Mouse (Mus musculus): ENCODE results near the gene Pdzd2. TPM values are rescaled to one million over a fixed set of nuclear protein-coding genes. Genes with fewer than 3 reads are reported as not detected.

The Pdzd2 gene
- polyA plus RNA-seq, 1 experiment from 2014 or later: 6.3 TPM

- no peak for DNase-seq (ENCODE audit: low spot score)
These were observed 114.2 kb downstream of the Pdzd2 start for GRCm38 (mm10) chr15:12625524-12625923.

DNA sequence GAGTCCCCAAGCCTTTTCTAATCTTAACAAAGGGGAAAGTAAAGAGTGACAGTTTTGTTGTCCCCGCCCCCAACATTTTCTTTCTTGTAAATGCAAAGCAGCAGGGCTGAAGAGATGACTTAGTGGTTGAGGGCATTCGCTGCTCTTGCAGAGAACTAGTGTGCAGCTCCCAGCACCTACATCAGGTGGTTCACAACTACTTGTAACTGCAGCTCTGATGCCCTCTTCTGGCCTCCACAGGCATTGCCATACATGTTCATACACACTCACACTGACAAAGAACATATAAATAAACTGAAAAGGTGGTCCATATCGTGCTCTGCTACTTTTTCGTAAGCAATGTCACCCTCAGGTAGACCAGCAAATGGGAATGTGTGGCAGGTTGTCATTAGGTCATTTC is 116.2 kb downstream of the Pdzd2 start:
- no peak for DNase-seq (ENCODE audit: low spot score)

- DNase-seq (ENCODE audit: low spot score): no peak
These were observed 117.0 kb downstream of the Pdzd2 start for GRCm38 (mm10) chr15:12622701-12623100.

DNA sequence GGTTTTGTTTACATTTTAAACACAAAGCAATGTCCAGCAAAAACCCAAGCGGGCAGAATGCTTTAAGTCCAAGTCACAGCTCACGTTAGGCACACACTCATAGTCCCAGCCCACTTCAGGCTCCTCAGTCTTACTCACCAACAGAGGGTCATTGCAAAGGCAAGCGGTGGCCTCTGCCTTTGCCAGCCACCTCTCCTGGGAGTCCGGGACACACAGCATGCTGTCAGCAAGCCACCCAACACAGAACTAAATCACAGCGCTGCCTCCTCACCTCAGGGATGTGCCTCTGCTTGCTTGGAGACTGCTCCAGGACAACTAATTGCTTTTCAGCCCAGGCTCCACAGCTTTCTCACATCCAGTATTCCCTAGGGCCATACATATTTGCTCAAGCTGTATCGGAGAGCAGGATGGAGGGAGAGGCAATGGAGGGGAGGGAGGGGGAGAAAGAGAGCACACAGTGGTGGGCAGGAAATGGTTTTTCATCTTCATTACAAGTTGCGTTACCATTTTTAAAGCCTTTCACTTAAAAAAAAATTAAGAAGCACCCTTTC is 117.6 kb downstream of the Pdzd2 start:
- DNase-seq (ENCODE audit: low spot score): no peak

DNA sequence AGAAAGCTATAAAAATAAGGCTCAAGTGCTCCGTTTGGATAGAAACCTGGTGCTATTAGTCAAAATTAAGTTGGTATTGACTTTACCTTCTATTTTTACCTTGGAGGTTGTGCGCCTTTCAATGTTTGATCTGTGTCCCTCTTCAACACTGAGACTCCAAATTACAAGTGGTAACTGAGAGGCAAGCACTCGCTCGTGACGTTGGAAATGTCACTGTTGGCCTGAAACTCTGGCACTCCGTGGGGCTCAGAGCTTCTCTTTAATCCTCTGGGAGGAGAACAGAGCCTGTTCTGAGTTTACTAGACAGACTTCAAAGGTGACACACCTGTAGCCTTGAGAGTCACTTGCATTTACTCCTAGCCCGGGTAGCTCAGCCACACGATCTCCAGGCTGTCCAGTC is 120.5 kb downstream of the Pdzd2 start:
- DNase-seq (ENCODE audit: low spot score): no peak

DNA sequence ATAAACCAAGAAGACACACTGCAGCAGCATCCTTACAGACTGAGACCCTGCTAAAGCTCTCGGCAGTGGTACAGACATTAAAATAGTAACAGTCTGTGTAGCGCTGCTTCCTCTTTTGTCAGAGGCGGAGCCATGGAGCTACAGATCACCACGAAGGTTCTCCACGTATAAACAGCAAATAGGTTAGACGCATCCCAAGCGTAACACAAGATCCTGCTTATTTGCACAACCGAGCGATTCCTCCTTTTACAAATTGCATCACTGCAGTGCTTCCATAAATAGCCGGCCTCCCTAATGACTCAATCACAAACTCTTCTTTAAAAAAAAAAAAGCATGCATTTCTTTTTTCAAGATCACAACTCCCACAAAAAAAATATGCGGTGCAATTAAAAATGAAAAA is 122.1 kb downstream of the Pdzd2 start:
- no peak for DNase-seq (ENCODE audit: low spot score)

- no peak for DNase-seq (ENCODE audit: low spot score)
These were observed 122.5 kb downstream of the Pdzd2 start for GRCm38 (mm10) chr15:12617220-12617619.

GRCm38 (mm10) chr15:12614944-12615878 is 124.5 kb downstream of the Pdzd2 start:
- DNase-seq (ENCODE audit: low spot score): no peak

DNA sequence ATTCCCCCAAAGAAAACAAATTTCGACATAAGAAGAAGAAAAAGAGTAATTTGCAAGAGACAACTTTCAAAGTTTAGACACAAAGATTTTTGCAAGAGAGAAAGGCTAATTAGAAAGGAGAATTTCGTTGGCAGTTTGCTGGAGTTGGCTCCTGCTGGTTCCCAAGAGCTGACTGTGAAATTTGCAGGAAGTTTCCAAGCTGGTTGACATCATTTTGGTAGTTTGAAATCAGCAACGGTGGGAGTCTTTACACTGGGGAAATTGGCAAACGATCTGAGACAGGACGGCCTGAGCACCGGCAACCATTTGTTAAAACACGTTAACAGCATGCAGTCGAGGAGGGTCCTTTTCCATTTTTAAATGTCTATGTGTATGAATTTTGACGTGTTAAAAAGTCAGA is 125.7 kb downstream of the Pdzd2 start:
- no peak for DNase-seq (ENCODE audit: low spot score)

GRCm38 (mm10) chr15:12612944-12613675 is 126.6 kb downstream of the Pdzd2 start:
- no peak for DNase-seq (ENCODE audit: low spot score)

- no peak for DNase-seq (ENCODE audit: low spot score)
These were observed 131.6 kb downstream of the Pdzd2 start for GRCm38 (mm10) chr15:12608090-12608489.

GRCm38 (mm10) chr15:12606306-12606705 is 133.4 kb downstream of the Pdzd2 start:
- DNase-seq (ENCODE audit: low spot score): no peak

- no peak for DNase-seq (ENCODE audit: low spot score)
These were observed 134.3 kb downstream of the Pdzd2 start for GRCm38 (mm10) chr15:12605239-12605993.

DNA sequence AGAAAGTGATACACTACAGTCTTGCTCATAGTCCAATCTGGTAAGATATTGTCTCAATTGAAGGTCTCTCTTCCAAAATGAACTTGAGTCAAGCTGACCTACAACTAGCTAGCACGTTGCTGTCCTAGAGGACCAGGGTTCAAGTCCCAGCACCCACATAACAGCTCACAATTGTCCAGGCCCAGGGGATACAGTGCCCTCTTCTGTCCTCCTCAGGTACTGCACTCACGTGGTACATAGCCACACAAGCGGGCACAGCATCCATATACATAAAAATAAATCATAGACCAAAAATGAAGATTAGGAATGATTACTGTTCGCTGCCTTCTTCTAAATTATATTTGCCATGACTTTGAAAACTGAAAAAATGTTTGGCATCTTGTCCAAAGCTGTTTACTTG is 136.1 kb downstream of the Pdzd2 start:
- DNase-seq (ENCODE audit: low spot score): no peak

DNA sequence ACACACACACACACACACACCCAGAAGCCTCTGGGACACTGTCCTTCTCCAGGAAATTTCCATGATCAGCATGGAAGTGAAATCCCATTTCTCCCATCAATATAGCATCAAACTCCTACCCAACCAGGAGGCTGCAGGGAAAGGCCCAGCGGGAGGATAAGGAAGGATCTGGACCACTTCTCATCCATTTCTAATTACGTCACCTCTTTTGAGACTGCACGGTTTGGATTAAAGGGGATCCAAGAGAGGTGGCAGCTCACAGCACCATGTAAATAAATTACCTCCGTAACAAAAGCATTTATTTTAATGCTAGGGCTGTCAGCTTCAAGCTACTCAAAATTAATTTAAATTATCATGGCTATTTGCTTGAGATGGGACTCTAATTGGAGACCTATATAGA is 146.6 kb downstream of the Pdzd2 start:
- DNase-seq (ENCODE audit: low spot score): no peak

- no peak for DNase-seq (ENCODE audit: low spot score)
These were observed 147.1 kb downstream of the Pdzd2 start for GRCm38 (mm10) chr15:12592628-12593027.

GRCm38 (mm10) chr15:12588661-12589060 is 151.1 kb downstream of the Pdzd2 start:
- DNase-seq (ENCODE audit: low spot score): no peak

GRCm38 (mm10) chr15:12586852-12587424 is 152.8 kb downstream of the Pdzd2 start:
- DNase-seq (ENCODE audit: low spot score): no peak

- peak; percentile 69 for DNase-seq (ENCODE audit: low spot score)
These were observed 153.6 kb downstream of the Pdzd2 start for GRCm38 (mm10) chr15:12586154-12586553.

DNA sequence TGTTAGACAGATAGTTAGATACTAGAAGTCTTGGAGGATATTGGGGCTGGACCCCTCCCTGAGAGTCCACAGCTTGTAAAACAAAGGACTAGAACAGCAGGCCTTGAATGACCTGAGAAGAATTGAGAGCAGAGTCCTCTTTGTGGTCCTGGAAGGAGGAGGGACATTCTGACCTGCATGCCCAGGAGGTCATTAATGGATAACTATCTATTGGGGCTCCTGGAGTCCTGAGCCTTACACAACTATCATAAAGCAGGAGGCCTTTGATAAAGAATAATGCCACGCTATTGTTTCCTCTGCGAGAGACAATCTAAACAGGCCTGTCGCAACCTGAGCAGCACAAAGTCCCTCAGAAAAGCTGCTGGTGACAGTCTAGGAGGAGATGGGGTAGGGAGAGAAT is 156.7 kb downstream of the Pdzd2 start:
- DNase-seq (ENCODE audit: low spot score): no peak

GRCm38 (mm10) chr15:12582471-12582870 is 157.3 kb downstream of the Pdzd2 start:
- DNase-seq (ENCODE audit: low spot score): no peak
